Mouse (Mus musculus): ENCODE results near the gene Kcnj15. TPM values are rescaled to one million over a fixed set of nuclear protein-coding genes. Genes with fewer than 3 reads are reported as not detected.

The Kcnj15 gene
- total RNA-seq, 2 experiments from 2014 or later = 0.25 to 0.43 TPM

DNA sequence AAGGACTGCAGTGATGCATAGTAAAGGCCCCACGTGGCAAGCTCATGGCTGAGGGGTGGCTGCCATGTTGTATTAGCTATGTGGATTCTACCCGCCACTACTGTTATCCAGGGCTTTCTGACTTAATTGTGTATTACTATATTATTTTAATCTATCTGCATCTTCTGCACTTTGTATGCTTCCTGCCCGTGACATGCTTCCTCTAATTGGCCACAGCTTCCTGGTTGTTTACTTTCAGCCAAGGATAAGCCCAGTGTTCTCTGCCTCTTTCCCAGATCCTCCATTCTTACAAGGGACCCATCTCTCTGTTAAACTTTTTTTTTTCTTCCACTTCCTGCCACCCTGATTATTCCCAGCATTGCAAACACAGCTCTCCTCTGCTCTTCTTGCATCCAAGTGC, 32.0 kb downstream of the Kcnj15 start:
- no peak for DNase-seq (ENCODE audit: low spot score in 2 of 2)

DNA sequence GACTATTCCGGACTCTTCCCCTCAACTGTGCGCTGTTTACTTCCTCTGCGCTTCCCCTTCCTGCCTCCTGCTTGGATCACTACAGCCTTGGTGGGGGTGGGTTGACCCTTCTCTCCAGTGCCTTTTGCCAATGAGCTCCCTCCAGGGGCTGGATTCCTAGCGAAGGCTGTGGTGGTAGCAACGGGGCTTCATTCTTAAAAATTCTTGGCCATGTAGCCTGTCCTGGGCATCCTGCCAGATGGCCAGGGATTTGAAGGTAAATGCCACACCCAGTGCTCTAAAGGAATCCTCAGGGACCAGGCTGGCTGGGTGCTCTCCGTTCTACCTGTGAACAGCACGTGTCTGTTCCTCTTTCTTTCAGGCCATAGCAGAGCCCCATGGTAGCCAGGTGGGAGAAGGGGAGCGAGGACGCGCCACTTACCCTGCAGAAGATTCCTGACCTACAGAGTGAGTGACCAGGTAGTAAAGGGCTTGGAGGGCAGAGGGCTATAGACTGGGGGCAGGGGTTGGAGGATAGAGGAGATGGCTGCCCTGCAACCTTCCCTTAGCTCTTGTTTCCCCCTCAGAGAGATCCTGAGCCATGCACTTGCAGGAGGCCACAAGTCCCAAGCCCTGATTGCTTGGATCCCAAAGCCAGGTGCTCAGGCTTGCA, 34.2 kb downstream of the Kcnj15 start:
- no peak for DNase-seq (ENCODE audit: low spot score in 2 of 2)

DNA sequence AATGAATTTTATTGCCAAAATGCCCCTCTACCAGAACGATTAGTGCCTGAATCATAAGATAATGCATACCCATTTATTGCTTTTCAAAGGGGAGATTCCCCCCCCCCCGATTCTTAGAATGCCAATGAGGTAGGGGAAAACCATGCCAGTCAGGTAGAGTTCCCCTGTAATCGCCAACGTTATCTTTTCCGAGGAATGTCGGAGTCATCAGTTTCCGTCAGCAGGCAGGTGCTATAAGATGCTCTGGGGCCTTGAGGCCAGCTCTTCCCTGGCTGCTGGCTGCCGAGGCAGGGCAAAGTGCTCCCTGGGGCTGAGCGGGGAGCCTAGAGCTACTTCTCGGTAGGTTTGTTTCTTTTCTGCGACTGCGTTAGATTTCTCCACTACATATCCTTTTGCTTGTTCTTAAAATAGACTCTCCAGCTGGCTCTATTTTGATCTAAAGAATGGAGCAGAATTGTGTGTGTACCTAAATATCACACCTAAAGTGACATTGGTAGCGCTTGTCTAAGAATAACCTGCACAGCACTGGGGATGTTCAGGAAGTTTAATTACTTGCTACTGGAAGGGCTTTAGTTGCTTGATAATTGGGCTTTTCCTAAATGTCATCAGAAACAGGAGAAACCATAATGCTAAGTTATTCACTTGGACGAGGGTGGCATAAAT, 35.6 kb downstream of the Kcnj15 start:
- DNase-seq (ENCODE audit: low spot score in 2 of 2) = peak in 1 of 2 experiments; percentile 10

DNA sequence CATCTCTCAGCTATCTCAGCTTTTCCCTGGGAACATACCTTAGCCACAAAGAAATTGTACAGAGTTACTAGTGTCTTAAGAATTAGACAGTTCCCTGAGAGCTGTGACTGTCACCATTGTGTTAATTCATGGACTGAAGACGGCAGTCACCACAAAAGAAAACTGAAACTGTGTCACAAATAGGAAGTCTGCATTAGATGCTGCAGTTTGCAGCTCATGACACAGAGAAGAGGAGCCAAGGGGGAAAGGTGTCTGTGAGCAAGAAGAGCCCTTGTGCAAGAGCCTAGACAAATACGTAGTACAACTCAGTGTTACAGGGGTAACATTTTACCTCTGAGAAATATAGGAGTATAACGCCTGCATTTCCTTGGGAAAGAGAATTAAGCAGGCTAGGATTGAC, 40.3 kb downstream of the Kcnj15 start:
- DNase-seq (ENCODE audit: low spot score in 2 of 2) = no peak

DNA sequence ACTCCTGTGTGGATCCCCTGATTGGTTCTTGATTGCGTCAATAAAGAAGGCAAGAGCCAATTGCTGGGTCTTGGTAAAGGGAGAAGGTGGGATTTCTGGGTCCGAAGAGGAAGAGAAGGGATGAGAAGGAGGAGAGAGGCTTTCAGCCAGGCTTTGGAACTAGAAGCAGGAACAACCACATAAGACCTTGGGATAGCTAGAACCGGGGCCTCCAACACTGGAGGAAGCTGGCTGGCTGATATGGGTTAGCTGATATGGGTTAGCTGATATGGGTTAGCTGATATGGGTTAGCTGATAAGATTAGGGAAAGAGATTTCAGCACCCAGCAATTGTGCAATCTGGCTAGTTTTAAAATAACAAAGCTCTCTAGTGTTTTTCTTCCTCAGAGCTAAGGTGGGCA, 44.3 kb downstream of the Kcnj15 start:
- no peak for DNase-seq (ENCODE audit: low spot score in 2 of 2)

DNA sequence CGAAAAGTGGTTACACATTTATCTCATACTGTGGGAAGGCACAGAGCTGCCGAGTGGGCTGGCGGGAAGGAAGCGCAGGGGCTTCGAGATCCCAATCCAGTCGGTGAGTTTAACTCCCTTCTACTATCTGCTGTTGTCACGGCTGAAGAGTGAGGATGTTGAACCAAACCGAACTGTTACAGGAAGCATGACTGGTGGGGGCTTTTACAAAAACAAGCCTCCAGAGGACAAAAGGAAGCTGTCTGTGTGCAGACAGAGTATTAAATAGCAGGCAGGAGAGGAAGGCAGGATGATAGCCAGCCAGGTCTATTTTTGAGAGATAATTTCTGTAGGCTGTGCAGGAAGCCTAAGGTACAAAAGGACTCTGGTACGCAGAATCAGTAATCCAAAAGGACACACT, 46.3 kb downstream of the Kcnj15 start:
- no peak for DNase-seq (ENCODE audit: low spot score in 2 of 2)

DNA sequence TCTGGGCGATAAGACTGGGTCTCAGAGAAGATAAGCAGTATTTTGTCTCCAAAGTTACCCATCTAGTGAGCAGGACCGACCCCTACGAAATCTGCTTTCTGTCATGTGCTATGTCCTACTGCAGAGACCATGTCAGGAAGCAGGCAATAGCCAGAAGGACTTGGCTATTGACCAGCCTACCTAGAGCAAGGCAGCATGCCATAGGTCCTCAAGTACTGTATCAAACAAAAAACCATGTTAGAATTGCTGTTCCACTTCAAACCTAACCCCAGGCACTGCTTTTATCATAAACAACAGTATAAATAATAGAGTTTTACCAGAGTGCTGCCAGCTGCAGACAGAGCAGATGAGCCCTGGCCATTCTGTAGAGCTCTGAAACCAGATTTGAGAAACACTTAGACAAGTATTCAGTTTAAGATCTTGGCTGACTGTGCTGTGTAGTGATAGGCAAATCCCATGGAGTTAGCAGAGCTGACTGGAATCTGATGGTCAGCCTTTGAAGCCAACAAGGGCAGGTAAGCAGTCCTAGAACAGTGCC, 50.5 kb downstream of the Kcnj15 start:
- DNase-seq (ENCODE audit: low spot score in 2 of 2) = no peak

DNA sequence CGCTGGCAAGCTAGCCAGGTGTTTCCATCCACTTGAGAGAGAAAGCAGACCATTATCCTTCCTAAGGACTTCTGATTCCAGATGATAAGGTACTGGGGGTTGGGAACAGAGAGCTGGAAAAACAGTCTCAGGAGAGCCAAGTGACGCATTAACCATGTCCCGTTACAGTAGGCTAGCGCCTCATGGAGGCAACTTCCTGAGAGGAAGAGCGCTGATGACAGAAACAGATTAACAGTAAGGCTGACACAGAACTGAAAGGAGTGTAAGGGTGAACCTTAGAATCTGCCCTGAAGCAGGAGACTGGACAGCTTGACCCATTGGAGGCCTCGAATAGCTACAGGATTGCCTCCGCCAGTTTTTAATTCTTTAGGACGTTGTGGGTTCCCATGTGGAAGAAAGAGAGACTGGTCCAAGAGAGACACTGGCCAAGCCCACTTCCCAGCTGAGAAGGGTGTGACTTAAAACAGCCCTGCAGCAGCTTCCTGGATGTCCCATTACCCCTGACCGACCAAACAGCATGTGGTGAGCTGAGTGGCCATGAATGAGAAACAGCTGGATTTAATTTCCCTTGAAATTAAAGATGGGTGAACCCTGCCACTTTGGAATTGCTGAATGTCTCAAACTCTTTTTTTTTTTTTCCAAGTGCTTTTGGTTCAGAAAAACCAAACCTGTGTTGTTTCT, 64.7 kb downstream of the Kcnj15 start:
- no peak for DNase-seq (ENCODE audit: low spot score in 2 of 2)

DNA sequence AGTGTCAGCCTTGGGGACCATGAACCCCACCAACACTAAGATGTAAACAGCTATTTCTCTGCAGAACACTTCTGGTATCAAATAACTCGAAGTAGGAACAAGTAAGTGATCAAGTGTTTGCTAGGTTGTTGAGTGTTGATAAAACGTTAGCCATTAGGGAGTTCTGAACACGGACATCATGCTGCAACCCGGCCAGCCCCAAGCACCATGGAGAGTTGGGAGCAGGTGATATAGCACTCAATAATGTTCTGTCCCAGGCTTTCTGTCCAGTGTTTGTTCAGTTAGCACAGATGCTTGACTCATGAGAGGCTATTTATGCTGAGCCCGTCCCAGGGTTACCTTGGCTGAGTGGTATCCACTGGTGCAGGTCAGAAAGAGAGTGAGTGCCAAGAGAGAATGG, 74.8 kb downstream of the Kcnj15 start:
- no peak for DNase-seq (ENCODE audit: low spot score in 2 of 2)

DNA sequence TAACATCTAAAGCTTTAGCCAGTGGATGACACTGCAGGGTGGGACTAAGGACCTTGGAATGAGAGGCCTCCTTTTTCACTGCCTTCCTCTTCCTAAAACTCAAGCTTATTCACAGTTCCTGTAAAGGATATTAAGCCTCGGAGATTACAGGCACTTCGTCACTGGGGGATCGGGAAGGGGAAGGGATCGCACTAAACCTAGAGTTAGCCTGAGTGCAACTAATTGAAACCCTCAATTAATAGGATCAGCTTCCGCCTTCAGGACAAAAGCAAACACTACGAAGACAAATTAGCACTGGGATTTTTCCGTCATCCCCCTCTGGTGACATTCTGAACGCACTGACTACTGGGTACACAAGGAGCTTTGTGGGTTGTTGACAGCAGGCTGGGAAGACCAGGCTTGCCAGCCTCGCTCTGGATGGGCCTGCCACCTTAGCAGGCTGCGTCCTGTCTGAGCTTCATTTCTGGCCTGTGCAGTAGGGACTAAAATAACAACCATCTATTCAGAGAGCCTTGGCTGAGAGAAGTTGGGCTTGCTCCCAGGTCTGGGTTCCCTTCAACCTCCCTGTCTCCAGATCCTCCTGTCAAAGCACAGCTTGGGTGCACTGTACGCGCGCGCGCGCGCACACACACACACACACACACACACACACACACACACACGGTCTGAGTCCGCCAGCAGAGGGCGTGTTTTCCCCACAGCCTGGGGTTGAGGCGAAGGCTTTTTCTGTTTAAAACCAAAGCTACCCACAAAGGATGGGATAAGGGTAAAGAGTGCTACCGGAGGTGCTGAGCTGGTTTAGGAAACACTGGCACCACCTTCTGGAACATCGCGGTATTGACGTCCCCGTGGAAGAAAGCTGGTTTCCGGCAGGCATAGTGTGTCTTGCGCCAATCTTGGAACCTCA, 83.8 kb downstream of the Kcnj15 start:
- peak; percentile 66 to 90 for DNase-seq (ENCODE audit: low spot score in 2 of 2)

DNA sequence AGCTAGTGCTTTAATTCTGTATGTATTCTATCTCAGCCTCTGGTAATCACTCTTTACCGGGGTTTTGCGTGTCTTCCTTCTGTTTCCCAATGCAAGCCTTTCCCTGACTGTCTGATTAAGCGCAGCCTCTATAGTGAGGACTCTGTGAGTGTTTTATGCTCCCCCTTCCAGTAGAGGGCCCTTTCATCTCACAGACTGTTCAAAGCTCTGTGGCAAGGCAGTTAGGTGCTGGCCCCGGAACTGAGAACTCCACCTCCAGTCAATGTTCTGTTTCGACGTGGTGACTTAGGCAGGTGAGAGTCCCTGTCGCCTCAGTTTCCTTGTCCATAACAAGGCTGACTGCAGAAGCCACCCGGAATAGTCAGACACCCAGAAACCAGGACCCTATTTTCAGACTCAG, 84.7 kb downstream of the Kcnj15 start:
- DNase-seq (ENCODE audit: low spot score in 2 of 2) = no peak

DNA sequence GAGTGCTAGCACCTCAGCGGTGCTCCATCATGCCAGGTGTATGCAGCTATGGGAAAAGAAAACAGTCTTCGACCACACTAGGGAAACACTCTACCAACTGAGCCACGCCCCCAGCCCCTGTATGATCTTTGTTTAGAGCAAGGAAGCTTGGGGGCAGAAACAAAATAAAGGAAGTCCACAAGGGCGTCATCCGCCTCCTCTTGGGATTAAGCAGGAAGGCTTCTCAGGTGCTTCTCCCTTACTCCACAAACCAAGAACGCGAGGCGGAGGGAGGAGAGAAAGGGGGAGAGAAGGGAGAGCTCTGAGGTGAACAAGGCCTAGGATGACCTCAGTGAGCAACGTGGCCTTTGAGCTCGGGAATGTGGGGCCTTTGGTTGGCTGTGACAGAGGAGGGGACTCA, 87.6 kb downstream of the Kcnj15 start:
- DNase-seq (ENCODE audit: low spot score in 2 of 2) = no peak

DNA sequence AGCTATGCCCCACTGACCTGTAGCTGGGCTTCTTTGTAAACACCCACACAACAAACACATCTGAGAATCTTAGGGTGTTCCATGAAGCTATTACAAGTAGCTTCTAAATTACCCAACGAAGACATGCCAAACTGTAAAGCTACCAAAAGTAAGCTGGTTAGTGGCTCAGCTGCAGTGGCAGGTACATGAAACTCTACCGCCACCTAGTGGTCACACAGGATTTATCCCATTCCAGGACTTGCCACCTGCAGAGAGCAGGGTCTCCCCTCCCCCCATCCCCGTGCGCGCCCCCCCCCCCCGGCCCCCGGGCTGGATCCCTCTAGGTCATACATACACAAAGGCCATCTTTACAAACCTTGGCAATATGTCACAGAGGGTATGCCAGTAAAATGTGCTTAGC, 88.5 kb downstream of the Kcnj15 start:
- DNase-seq (ENCODE audit: low spot score in 2 of 2) = peak; percentile 46 to 85

DNA sequence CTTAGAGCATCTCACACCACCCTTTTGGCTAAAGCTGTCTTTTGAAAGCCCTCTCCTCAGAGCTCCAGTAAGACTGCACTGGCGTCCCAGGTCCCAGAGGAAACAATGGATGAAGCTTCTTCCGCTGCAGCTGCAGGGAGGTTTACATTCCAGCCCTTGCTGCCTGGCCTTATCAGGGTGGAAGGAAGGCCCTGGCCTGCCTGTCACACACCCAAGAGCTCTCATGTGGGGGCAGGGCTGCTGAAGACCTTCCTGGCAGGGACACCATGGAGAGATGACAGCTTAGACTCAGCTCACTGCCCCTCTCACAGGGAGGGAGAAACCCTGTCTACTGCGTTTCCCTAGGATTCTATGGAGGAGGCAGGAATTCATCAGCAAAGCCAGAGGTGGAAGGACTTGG, 89.8 kb downstream of the Kcnj15 start:
- DNase-seq (ENCODE audit: low spot score in 2 of 2) = no peak

DNA sequence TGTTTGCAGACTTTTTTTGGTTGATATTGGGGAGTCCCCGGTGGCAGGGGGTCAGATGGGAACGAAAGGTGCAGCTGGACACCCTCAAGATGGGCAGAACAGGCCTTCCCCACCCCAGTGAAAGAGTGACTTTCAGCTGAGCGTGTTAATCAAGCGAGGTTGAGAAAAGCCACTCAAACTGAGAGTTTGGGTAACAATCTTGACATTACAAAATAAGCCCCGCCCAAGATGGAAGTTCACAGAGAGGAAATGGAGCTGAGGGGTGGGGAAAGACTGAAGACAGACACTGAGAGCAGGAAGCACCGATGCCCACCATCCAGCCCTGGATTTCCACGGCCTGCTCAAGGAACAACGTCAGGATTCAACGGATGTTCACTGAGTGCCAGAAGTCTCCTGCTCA, 91.2 kb downstream of the Kcnj15 start:
- DNase-seq (ENCODE audit: low spot score in 2 of 2) = no peak

DNA sequence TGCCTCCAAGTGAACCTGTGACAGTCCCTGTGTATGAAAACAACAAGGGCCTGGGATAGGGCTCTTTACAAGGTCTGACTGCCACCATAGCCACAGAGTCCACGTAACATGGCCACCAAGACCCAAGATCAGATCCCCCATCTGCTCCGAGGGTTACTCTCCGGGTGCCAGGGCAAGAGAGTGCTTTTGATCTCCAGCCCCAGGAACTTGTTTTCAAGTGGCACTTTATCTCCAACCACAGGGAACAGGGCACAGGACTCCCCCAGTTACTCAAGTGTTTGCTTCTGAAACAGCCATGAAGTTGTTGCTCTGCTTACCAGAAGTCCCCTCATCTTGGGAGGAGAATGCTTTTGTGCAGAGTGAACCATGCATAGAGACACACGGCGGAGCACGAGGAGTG, 92.0 kb downstream of the Kcnj15 start:
- no peak for DNase-seq (ENCODE audit: low spot score in 2 of 2)

DNA sequence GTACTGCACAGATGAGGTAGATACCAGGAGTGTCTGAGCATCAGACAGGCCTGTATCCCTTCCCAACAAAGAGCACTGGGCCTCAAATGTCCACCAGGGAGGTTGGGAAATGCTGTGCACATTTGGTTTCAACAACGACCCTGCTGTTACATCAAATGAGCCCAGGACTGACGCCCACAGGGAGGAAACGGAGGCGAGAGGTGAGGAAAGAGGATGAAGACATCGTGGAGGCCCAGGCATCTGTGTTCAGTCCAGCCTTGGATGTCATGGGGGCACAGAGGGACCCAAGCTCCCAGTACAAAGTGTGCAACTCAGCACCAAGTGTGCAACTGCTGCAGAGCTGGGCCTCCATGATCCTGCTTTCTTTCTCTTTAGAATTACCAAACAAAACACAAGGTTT, 92.4 kb downstream of the Kcnj15 start:
- no peak for DNase-seq (ENCODE audit: low spot score in 2 of 2)
